Mouse (Mus musculus) heart, postnatal 36 days (tissue): ENCODE measurements around the gene Mrtfa. TPM values are rescaled to one million over a fixed set of nuclear protein-coding genes. Genes with fewer than 3 reads are reported as not detected.

Experiments used
- DNase-seq, 2 experiments: peaks; one replicate each; pipeline ENCODE4 v3.0.0; 2021 to 2022
- intact Hi-C: fragments of 180-260 bp; cut with DNase I; formaldehyde crosslinking; loops from one replicate; pipeline ENCODE4 v1.15.1; 2025
- total RNA-seq, 2 experiments: library from RNA; stranded (reverse); gene quantifications; 2 replicates each; pipeline ENCODE4 v1.2.3; 2021

Gene Mrtfa
- total RNA-seq, 2 experiments from 2014 or later, result 8.0 to 11.1 TPM

GRCm38 (mm10) chr15:81159212-81159611 is 31.3 kb downstream of the Mrtfa start:
- intact Hi-C loops, result no loop called here
- no peak for DNase-seq

DNA sequence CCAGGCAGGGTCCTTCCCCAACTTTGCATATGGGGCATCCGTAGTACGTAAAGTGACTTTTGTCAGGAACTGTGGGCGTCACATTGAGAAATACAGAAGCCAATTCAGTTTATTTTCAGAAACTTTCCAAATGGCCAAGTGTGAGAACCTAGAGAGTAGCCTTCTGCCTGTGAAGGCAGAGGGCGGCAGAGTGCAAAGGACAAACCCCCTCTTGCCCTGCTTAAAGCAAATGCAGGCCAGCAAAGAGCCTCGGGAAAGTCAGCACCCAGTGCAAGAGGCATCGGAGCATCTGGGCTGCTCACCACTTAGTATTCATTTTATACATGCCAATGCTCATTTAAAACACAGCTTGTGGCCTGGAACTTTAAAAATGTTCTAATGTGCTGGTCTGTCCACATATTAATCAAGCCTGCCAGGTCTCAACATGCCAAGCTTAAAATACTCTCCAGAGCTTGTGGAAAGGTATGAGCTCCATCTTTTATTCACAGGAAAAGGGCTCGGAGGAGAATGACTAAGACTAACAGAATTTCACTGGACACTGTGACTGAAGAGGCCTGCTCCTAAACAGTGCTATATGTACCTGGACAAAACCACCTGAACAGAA is 31.9 kb downstream of the Mrtfa start:
- DNase-seq, result no peak
- intact Hi-C loops, result loop anchor here (1.0 kb wide), 1 partner anchor 41 kb away; no protein-coding TSS in a partner anchor

- intact Hi-C loops, result no loop called here
Observed at GRCm38 (mm10) chr15:81156453-81156852, 34.1 kb downstream of the Mrtfa start.

DNA sequence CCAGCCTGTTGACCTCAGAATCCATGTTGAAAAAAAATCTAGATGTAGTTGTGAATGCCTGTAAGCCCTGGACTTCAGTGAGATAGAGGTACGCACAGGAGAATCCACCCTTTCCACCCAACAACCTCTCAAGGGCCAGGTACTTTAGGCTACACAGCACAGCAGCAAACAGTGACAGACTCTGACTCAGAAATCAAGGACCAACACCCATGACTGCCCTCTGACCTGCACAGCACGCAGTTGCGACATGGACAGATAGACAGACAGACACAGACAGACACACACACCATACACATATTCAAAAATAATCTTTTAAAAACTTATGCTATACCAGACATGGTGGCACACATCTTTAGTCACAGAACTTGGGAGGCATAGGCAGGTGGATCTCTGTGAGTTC is 34.7 kb downstream of the Mrtfa start:
- intact Hi-C loops, result no loop called here
- DNase-seq, result no peak

More at GRCm38 (mm10) chr15:81156453-81156852, 34.1 kb downstream of the Mrtfa start:
- no peak for DNase-seq

DNA sequence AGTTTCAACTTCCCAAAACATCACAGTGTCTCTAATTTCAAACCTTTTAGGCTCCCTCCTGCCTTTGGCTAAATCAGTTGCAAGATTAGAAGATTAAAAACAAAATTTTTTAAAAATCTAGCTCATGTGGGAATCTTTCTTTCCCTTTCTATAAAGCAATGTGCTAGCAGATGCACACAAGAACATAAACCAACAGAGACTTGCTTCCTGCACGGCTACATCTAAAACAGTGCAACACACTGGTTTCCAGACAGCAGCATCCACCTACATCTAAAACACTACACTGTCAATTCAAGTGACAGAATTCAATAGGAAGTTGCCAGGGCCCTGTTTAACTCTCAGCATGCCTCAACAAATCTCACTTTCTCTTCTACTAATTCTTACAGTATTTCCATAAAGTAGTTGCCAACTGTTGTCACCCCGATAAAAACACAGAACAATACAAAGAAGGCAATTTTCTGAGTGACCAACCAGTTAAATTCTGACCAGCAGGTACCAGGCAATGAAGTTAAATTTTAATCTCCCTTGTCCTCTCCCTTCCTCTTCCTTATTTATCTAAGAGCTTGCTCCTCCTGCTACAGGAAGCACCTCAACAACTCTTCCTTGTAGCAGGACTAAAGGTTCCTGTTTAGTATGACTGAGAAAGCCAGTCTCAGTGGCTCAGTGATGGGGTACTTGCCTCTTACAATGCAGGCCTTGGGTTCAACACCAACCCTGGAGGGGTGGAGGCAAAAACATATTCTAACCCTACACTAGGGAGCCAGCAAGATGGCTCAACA is 35.5 kb downstream of the Mrtfa start:
- intact Hi-C loops, result no loop called here

GRCm38 (mm10) chr15:81141956-81142576 is 48.5 kb downstream of the Mrtfa start:
- intact Hi-C loops, result no loop called here
- DNase-seq, result no peak

More for the DNA sequence above, 35.5 kb downstream of the Mrtfa start:
- DNase-seq, result no peak

DNA sequence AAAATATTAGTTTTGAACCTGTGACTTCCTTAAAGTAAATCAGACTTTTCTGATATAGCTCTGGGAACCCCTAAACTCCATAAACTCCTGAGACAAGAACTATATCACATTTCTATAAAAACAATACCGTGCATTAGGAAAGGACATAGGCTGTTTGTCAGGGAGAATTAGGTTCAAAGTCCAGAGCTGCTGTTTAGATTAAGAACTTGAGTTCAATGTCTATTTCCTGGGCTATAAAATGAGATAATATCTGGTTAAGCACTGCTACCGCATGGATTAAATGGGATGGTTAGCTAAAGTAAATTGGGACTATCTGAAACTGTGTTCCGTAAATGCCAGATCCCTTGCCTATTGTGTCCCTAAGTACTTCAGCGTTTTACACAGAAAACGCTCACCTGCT is 50.6 kb downstream of the Mrtfa start:
- intact Hi-C loops, result no loop called here
- no peak for DNase-seq

DNA sequence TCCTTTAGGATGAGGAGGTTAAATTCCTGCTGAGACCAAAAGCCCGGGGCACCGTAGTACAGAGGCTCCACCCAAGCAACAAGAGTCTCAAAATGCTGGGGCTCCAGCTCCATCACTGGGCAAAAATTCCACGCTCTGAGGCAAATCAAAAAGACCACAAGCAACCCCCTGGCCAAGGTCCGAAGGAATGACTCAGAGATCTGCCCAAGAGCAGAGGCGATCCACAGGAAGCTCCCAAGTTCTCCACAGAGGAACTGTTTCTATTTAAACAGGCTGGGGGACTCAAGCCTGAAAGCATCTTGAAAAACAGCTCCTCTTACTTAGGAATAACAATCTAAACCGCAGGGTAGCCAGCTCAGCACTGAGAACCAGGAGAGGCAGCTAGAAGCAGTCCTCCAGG is 53.3 kb downstream of the Mrtfa start:
- peak; percentile 32 to 37 for DNase-seq
- intact Hi-C loops, result no loop called here

GRCm38 (mm10) chr15:81133781-81134180 is 56.8 kb downstream of the Mrtfa start:
- no peak for DNase-seq
- intact Hi-C loops, result no loop called here

GRCm38 (mm10) chr15:81131152-81131551 is 59.4 kb downstream of the Mrtfa start:
- intact Hi-C loops, result no loop called here
- no peak for DNase-seq

DNA sequence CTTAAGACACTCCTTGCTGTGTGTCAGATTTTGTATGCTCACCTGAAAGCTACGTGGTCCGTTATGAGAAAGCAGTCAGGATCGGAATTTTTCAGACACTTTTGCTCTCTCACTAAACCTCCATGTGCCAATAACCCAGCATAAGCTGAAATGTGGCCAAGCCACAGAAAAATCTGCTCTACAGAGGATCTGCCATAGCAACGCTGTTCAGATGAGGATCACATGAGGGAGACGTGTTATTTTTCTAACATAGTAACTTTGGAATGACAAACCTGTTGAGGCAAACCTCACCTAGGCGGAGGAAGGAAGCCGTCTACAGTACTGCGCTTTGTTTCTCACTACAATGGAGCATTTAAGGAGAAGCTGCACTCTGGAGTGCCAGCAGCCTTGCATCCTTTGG is 60.6 kb downstream of the Mrtfa start:
- intact Hi-C loops, result no loop called here

GRCm38 (mm10) chr15:81128155-81128838 is 62.3 kb downstream of the Mrtfa start:
- DNase-seq, result no peak
- intact Hi-C loops, result no loop called here

More for the DNA sequence above, 60.6 kb downstream of the Mrtfa start:
- no peak for DNase-seq

GRCm38 (mm10) chr15:81124282-81124681 is 66.3 kb downstream of the Mrtfa start:
- DNase-seq, result no peak
- intact Hi-C loops, result no loop called here

DNA sequence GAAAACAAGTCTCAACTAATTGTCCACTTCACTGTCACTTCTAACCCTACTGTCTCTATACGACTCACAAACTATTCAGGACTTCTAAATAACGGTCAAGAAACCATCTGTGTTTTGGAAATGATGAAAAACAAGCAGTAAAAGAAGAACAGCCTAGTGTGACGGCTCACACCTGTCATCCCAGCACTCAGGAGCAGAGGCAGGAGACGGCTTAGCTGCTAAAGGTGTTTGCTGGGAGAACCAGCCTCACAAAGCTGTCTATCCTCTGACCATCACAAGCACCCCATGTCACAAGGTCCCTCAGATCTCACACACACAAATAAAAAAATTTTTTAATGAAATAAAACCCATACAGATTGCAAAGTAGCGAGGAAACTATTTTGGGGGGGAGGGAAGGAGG is 67.4 kb downstream of the Mrtfa start:
- no peak for DNase-seq
- intact Hi-C loops, result no loop called here

DNA sequence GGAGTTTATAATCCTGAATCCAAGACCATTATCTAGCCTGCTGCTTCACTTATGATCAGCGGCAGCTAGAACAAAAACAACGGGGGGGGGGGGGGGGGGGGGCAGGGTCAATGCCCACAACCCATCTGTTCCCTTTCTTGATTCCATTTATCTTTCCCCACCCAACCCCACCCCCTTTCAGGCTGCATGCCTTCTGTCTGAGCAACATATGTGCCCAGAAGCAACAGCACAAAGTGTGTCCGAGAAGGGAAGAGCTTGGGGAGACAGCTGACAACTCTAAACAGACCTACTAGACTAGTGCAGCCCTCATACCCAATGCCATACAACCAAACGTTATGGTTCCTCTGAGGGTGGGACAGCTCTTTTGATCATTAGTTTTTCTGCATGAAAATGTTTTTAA is 68.0 kb downstream of the Mrtfa start:
- no peak for DNase-seq
- intact Hi-C loops, result no loop called here

GRCm38 (mm10) chr15:81122078-81122477 is 68.5 kb downstream of the Mrtfa start:
- intact Hi-C loops, result no loop called here
- DNase-seq, result no peak

GRCm38 (mm10) chr15:81120946-81121345 is 69.6 kb downstream of the Mrtfa start:
- DNase-seq, result no peak
- intact Hi-C loops, result no loop called here

GRCm38 (mm10) chr15:81120140-81120539 is 70.4 kb downstream of the Mrtfa start:
- peak; percentile 30 to 39 for DNase-seq
- intact Hi-C loops, result no loop called here

- intact Hi-C loops, result no loop called here
Observed at GRCm38 (mm10) chr15:81118226-81118625, 72.3 kb downstream of the Mrtfa start.

GRCm38 (mm10) chr15:81112589-81112988 is 78.0 kb downstream of the Mrtfa start:
- intact Hi-C loops, result no loop called here
- DNase-seq, result no peak

More at GRCm38 (mm10) chr15:81118226-81118625, 72.3 kb downstream of the Mrtfa start:
- no peak for DNase-seq

DNA sequence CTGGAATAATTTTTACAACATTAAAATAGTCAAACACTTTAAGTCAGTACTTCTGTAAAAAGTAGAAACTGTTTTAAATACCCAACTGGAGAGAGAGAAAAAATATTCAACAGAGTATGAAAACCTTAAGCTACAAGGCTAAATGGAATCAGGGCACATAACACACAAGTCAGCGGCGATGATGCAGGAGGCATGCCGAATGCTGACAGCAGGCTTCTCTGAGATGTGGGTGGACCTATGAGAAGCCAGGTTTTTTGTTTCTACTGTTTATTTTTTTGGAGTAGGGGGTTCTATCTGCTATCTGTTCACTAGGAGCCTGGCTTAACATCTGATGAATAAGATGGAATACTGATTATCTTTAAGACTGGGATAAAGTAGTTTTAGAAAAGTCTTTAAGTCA is 80.2 kb downstream of the Mrtfa start:
- intact Hi-C loops, result no loop called here
- DNase-seq, result no peak
